Mouse (Mus musculus) heart, adult 9 months (tissue): ENCODE results near the gene Clk3.
A peak's percentile ranks its signal among the peaks of the same experiment; 100 is the strongest.

ENCODE experiments used
- DNase-seq, 2 experiments: peaks; one replicate each; pipeline ENCODE4 v3.0.0; 2022; ENCODE audit warnings: low spot score in 2 of 2

Clk3 gene

DNA sequence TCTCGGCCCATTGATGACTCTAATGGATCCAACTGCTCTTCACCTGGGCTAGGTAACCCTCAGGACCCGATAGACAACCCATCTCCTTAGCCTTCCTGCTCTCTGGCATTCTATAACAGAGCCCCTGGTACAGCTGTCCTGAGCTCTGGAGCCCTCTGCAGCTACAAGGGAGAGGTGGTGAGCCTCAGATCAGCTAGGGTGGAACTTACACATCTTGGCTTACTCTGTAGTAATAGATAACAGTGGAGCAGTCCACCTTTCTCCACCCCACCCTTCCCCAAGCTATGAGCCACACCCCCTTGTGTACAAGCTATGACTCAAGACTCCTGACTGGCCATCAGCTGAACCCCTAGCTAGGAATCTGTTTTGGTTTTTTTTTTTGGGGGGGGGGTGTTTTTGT lies 5.2 kb upstream of the Clk3 start:
- DNase-seq = no peak

DNA sequence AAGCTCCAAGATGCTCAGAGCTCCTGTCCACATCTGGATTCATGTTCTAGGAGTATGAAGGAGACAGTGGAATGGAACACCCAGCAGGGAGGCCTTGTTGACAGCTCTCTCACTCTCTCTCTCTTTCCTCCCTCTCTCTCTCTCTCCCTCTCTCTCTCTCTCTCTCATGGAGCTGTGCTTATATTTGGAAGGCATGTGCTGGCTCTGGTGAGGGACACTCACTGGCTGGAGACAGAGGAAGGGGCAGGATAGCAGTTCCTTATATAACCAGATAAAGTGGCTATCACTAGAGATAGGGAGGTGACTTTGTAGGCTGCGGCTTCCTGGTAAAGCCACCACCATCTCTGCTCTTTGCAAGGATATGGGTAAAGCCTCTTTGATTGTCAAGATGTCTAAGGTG lies 4.6 kb upstream of the Clk3 start:
- DNase-seq = no peak

DNA sequence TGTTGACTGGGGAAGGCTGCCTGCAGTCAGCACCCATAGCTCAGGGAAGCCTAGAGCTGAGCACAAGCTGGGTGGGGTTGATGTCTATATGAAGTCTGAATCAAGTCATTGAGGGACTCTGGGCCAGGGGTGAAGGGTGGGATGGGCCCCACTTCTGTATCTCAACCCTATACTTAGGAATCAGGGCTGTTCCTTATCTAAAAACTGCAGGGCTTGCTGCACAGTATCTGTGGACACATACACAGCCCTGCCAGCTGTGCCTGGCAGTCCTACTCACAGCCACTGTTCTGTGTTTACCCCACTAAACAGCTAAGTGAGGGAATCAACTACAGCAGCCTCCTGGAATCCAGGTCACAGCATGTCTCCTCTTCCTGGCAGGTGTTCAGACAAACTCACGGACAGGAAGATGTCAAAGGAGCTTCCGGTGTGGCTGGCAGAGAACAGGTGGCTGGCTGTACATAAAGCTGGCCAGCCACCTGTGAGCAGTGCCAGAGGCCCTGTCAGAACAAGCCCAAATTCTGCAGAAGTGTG lies 3.9 kb upstream of the Clk3 start:
- DNase-seq = no peak

DNA sequence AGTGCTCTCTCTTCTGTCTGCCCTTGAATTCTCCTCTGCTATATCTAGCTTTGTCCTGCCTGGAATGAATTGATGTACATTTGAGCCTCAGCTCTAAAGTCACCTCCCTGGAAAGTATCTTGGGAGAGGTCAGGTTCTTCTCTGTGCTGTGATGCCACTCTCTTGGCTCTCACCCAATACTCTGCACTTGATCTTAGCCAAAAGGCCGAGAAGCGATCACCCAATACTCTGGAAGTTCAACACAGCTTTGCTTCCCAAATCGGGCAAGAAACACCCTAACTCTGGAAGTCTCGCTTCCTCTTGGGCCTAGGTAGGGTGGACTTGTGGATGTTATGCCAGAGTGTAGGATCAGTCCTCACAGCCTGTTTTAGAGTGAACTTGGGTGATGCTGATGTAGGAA lies 1.6 kb upstream of the Clk3 start:
- DNase-seq = no peak

DNA sequence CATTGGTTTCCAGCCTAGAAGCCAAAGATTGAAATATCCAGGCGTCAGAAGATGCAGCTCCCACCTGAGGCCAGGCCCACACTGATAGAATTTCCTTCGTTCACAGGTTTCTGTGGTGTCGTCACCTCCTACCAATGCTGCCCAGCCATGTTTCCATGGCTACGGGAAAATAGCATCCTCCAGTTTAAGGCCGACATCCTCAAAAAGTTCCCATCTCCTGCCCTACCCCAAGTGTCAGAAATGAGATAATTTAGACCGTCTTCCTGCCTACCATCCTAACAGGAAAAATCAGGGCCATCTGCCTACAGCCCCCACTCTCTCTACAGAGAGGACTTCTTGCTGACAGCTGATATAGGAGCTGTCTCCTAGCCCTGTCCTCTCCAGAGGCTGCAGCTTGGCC lies 771 bp upstream of the Clk3 start:
- no peak for DNase-seq

DNA sequence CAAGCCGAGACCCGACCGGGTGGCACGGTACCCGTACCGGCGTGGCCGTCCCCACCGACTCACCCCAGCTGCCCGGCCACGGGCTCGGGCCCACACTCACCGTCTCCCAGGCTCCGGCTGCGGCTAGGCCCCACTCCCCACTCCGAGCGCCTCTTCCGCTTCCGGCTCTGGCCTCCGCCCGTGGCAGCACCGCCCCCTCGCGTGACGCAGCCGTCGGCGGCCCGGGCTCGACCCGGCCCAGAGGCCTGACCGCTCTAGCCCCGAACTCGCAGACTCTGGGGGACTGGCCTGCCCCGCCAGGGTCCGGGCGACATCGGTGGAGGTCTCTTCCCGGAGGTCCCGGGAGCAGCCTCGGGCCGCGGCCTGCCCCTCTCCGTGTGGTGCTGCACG lies 691 bp downstream of the Clk3 start:
- peak; percentile 95 to 96 for DNase-seq

DNA sequence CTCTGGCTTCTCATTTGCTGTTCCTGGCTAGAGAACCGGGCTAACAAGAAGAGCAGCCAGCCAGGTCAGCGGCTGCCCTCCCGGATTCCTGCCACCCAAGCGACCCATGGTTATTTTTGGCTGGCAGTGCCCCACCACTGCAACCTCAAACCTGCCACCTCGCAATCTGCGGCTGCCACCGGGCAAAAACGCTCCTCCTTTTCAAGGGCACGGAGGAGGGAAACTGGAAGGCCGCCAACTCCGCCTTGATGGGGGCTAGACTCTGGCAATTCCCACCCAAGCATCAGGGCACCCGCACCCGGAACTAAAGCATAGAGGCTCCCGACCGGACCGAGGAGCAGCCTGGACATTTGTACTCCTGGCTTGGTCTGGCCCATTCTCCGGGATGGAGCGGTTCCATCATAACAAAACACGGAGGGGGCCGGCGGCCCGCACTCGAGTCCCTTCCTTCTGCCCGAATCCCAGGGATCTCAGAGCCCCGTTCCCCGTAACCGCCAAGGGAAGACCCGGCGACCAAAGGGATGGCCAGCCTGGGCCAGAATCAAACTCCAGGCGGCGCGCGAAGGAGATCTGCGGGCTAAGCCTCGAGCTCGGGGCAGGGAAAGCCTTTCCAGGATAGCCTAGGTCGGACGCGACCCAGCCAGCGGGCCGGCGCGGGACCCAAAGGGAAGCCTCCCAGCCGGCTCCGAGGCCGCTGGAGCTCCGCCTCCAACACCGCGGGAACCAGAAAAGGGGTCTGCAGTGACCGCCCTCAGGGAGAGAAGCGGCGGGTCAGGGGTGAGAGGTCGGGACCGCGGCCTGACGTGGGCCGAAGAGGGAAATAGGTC lies 1.3 kb downstream of the Clk3 start:
- peak; percentile 71 to 78 for DNase-seq

DNA sequence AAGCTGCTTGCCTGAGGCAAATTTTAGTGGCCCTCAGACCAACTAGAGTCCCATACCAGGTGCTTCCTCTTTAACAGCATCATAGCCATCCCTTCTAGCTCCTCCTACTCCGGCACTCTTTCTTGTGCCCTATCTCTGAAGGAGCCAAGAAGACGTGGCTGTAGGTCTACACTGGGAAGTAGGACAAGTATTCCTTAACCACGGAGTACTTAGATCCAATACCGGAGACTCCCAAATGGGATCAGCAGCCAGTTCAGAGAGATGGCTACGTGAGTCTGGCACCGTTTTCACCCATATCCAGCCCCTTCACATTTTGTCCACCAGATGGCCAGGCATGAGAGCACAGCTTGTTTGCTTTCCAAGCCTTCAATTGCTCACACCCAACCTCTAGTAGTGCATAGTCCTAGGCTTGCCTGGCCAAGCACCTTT lies 3.1 kb downstream of the Clk3 start:
- peak in 1 of 2 experiments; percentile 43 for DNase-seq

DNA sequence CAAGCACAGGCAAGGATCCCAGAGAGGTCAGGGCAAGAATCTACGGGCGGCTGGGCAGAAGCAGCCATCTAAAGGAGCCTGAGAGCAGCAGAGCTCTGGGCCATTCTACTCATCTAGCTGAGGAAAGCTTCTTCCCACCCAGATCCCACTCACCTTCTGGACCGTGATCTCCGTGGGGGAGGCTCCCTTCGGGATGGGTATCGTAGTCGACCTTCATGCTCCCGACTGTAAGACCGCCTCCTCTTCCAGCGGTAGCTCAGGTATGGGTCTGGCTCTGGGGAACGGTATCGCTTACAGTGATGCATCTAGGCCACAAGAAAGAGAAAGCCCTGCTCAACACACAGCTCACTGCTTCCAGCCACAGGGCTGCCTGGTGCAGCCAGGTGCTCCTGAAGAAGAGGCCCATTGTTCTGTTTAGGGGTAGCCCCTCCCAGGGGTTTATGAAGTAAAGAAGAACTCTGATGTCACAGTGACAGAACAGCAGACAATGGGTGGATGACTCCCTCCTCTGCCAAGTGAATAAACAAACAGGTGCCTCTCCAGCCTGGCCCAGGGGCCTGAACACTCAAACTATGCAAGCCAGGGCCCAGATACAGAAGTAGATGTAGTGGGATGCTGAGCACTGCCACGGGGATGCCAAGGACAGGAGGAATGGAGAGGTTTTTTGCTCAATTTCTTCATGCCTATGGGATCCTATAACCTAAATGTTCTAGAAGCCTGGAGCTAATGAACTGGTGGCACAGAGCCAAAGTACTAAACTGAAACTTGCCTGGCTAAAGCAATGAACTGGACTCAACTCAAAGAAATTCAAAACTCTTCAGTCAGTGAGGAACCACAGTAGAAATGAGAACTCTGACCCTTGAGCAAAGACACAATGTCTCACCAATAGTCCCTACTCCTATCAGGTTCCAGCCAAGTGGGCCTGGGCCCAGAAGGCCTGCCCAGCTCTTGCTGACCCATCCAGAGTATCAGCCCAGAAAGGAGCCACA lies 3.8 kb downstream of the Clk3 start:
- DNase-seq = no peak

DNA sequence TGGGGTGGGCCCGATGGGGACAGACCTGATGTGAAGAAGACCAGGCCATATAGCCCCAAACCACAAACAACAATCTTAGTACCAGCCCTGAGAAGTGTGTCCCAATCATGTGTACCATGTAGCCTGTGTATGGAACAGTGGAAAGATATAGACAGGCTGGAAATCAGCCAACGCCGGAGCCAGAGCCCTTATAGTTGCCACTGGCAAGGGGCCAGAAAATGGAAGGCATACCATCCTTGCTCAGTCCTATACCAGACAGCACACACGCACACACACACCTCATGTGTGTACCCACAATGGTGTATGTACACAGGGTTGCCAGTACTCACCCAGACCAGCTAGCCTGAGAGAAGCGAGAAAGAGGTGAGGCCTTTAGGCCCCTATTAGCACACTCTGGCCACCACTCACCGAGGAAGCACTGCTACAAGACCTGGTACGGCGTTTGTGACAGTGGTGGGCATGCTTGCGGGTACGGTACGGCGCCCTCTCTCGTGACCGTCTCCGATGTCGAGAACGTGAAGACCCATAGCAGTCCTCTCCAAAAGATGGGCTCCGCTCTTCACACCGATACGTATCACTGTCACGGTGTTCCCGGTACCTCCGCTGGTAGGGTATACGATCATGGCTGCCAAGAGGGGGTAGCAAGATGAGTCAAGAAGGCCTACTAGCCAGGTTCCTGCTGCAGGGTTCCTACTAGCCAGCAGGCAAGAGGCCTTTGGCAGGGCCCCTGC lies 5.1 kb downstream of the Clk3 start:
- DNase-seq = no peak

DNA sequence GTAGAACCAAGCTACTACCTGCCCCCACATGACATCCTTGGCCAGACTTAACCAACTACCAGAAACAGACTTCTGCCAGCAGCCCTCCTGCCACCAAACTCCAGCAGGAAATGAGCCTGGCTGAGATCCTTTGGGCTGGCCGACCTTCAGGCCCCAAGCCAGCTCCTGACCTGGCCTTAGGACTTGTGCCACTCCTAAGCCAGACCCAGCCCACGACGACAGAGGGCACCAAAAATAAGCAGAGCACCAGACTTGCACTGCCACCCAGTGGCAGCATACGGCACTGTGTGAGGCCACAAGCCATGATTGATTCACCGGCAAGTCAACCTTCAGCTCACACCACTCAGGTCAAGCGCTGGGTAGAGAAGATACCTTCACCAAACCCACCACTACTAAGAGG lies 6.4 kb downstream of the Clk3 start:
- peak; percentile 64 to 72 for DNase-seq

DNA sequence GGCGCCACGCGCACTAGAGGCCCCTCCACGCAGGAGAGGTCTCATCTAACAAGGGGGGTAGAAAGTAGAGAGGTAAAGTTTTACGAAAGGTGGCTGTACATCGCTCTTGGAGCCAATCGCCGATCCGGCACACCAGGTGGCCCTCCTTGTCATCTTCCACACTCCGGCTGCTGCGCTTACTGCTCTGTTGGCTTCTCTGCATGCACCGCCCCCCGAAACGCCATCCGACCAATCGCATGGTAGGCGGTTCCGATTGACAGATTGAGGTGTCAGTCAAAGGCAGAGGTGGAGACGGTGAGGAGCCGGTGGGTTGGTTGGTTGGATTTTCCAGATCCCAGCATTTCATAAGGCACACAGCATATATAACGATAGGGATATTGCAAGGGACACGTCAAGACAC lies 7.1 kb downstream of the Clk3 start:
- DNase-seq = no peak

DNA sequence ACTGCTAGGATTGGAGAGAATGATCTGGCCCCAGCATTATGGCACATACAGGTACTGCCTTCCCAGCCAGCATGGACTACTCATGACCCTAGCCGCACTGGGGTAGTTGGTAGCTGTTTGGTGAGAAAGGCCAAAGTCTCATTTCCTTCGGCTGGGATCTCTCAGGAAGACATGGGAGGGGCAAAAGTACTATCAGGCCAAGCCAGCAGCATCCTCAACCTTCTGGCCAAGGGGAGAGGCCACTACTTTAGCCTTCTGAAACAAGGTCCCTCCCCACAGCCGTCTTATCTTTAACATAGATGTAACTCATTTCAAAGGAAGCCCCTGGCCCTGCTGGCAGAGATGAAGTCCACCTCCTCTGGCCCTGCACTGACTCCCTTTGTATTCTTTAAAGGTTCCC lies 8.1 kb downstream of the Clk3 start:
- no peak for DNase-seq

DNA sequence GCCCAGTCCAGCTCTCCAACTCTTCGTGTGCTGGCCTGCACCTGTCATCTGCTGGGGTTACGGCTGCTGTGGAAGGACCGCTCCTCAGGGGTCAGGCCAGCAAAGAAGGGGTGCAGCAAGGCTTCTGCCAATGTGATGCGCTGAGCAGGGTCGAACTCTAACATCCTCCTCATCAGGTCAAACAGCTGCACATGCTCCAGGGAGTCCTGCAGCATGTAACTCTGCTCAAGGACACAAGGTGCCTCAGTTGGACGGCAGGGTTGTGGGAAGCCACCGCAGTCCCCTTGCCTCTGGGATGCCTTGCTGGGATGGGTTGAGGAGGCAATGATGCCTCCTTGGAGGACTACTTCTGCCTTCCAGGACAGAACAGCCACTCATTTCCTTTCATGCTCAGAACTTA lies 14.8 kb downstream of the Clk3 start:
- DNase-seq = no peak

DNA sequence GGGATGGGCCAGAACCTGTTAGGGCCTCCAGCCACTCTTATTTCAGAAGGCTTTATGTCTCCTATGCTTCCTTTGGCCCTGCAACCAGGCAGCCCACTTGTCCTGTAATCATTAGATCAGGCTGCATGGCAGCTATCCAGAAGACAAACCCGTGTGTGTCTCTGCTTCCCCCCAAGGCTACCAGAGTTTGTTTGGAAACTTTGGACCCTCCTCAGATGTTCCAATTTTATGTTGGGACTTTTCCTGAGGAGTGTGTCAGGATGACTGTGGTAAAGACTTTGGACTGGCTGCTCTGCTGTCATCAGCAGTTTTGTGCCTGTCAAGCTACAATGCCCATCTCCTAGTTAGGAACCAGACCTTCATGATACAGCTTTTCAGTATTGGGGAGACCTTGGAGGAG lies 16.8 kb downstream of the Clk3 start:
- no peak for DNase-seq

DNA sequence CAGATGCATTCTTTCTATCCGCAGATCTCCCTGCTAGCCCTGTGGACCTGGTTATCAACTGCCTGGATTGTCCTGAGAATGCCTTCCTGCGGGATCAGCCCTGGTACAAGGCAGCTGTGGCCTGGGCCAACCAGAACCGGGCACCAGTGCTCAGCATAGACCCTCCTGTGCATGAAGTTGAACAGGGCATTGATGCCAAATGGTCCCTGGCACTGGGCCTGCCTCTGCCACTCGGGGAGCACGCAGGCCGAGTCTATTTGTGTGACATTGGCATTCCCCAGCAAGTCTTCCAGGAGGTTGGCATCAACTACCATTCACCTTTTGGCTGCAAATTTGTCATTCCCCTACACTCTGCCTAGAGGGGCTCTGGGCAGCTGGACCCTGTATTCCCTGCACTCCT lies 17.5 kb downstream of the Clk3 start:
- DNase-seq = peak in 1 of 2 experiments; percentile 52

DNA sequence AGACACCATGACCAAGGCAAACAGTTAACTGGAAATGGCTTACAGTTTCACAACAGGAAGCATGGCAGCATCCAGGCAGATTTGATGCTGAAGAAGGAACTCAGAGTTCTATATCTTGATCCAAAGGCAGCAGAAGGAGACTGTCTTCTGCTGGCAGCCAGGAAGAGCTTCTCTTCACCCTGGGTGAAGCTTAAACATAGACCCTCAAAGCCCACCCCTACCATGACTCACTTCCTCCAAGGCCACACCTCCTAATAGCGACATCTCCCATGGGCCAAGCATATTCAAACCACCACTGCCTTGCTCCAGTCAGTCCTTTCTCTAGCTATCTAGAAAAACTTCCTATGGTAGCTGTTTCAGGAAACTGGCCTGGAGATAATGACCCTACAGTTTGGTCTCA lies 18.6 kb downstream of the Clk3 start:
- no peak for DNase-seq

DNA sequence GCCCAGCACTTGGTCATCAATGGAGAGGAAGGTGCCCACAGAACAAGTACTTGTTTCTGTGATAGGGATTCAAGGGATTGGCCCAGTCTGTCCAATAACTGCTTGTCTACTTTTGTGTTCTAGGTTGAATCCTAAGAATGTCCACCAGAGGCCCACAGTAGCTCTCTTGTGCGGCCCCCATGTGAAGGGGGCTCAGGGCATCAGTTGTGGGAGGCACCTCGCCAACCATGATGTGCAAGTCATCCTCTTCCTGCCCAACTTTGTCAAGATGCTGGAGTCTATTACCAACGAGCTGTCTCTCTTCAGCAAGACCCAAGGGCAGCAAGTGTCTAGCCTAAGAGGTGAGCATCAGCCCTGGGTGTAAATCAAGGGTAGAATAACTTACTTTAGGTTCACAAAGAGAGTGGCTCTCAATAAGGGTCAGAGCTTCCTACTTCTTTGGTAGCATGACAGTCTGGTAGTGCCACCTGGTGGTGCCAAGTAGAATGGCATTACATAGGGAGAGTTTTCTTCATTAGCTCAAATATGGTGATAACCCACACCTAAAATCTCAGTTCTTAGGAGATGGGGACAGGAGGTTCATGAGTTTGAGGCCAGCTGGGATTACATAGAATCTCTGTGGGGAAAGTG lies 21.1 kb downstream of the Clk3 start:
- DNase-seq = no peak

DNA sequence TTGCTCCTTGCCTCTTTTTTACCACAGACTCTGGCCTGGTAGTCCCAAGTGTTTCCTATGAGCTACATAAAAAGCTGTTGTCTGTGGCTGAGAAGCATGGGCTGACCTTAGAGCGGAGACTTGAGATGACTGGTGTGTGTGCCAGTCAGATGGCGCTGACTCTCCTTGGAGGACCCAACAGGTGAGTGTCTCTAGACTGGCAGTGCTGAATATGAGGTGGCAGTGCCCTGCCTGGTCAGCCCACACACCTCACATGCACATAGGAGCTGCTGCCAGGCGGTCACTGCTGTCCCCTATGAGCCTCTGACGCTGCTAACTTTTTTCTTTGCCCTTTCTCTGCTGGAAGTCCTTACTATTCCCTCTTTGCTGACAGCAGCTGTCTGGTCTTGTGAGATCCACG lies 25.8 kb downstream of the Clk3 start:
- DNase-seq = no peak

DNA sequence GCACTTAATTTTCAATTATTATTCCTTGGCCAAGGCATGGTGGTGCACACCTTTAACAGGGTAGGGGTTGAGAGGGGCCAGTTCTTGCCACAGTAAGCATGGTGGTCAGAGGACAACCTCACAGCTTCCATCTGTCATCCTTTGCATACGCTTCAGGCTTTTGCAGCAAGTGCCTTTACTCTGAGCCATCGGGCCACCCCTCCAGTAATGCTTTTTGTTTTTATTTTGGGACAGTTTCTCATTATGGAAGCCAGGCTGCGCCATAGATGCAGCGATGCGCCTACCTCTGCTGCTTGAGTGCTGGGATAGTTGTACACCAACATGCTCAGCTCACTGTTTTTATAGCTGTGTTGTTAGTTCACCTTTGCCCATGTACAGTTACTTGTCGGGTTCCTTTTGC lies 32.1 kb downstream of the Clk3 start:
- DNase-seq = no peak

DNA sequence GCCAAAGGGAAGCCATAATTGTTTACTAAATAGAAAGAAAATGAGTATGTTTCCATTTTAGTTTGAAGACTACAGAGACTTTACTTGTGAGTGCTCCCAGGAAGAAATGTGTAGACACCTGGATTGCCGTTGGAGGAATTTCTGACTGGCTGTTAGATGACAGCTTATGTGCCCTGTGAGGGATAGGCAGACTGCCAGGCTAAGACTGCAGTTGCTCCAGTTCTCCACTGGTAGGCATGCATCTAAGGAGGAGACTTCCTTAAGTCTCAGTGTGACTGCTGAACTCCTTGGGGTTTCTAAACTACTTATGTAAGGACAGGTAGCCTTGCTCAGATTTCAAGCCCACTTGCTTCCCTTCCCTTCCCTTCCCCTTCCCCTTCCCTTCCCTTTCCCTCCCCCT lies 37.3 kb downstream of the Clk3 start:
- no peak for DNase-seq
